Mouse (Mus musculus): ENCODE data around the gene Hmgcl.

DNA sequence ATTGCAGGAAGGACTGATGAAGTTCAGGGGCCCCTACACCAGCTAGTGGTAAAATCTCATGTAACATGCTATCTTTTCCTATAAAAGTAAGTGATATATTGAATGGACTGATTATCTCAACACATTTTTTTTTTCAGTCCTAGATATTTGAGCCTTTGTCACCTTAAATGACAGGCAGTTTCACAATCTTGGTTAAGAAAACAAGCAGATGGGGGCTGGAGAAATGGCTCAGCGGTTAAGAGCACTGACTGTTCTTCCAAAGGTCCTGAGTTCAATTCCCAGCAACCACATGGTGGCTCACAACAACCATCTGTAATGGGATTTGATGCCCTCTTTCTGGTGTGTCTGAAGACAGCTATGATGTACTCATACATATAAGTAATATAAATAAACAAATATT is 24.1 kb upstream of the Hmgcl start:
- TF ChIP-seq CTCF (IDR thresholded peaks at IDR 0.05; ENCODE audit: extremely low read depth, insufficient read length, insufficient replicate concordance, low read depth, low read length), result no peak
- no peak for TF ChIP-seq POLR2A (IDR thresholded peaks at IDR 0.05; ENCODE audit: low read depth, low read length)
